Mouse (Mus musculus) liver, embryonic 14.5 days (tissue): ENCODE measurements around the gene Ccn5.

Experiments
- CTCF ChIP-seq: IDR thresholded peaks from 2 replicates; pipeline ENCODE4 v1.5.1; 2016; ENCODE audit warnings: antibody characterized with exemption, low read depth, control low read depth
- EP300 ChIP-seq: IDR thresholded peaks from 2 replicates; pipeline ENCODE4 v1.6.1; 2016; ENCODE audit warnings: antibody characterized with exemption, low read depth

DNA sequence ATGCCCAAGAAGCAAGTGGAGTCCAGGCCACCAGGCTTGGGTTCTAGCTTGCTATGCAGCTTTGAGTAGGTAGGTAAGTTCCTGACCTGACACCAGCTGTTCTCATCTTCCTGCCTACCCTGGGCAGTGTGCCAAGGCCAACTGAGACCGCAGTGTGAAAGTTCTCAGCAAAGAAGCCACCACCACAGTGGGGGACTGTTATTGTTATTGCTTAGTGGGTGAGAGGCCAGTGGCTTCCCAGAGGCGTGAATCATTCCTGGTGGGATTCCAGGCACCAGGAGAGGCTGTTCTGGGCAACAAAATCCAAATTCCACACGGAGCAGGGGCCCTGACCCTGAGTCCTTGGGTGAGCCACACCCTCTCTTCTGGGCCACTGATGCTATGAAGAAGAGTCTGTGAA is 19.8 kb upstream of the Ccn5 start:
- TF ChIP-seq CTCF (no peak), EP300 (no peak)
